Mouse (Mus musculus) heart, postnatal 10 days (tissue): ENCODE measurements around the gene Baiap3. TPM values are rescaled to one million over a fixed set of nuclear protein-coding genes. Genes with fewer than 3 reads are reported as not detected.
A peak's percentile ranks its signal among the peaks of the same experiment; 100 is the strongest.

Experiments
- DNase-seq, 2 experiments: peaks; one replicate each; pipeline ENCODE4 v3.0.0; 2021
- intact Hi-C: fragments of 180-260 bp; cut with DNase I; formaldehyde crosslinking; loops from one replicate; pipeline ENCODE4 v1.15.1; 2025
- total RNA-seq, 2 experiments: library from RNA; stranded (reverse); gene quantifications; 2 replicates each; pipeline ENCODE4 v1.2.3; 2021

Baiap3 gene
- total RNA-seq, result under 1 TPM; 0.27 to 0.34 TPM

DNA sequence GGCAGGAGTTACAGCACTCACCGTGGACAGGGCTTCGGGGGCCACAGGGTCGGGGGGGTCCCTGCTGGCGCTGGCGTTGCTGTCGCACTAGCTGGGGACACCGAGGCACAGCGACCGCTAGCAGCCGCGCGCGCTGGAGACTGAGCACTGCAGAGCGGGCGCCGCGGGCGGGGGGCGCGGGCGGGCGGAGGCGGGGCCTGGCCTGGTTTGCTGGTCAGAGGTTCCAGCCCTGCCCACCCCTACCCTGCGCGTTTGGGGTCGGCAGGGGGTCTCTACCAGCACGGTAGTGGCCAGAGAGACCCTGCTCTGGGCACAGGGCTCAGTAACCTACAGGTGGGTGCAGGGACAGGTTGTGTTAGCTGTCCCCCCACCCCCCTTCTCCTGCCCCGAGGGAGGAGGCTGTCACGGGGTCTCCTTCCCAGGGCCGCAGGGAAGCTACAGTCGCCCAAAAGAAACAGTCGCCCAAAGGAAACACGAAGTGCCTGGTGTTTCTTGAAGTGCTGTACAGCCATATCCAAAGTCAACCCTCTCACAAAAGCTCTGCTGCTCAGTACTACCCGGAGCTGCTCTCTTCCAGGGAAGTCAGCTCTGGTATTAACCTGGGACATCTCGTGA lies at the start of gene Baiap3:
Gene Baiap3, minus strand, starts transcription at position 225 of the 615 bp plus-strand sequence.
- intact Hi-C loops, result no loop called here
- DNase-seq, result no peak

- DNase-seq, result no peak
- intact Hi-C loops, result no loop called here
Observed at GRCm38 (mm10) chr17:25298094-25298493, 41.9 kb upstream of the Baiap3 start, which contains the start of gene Prss34. Prss34 (plus strand) TSS chr17:25298394.

DNA sequence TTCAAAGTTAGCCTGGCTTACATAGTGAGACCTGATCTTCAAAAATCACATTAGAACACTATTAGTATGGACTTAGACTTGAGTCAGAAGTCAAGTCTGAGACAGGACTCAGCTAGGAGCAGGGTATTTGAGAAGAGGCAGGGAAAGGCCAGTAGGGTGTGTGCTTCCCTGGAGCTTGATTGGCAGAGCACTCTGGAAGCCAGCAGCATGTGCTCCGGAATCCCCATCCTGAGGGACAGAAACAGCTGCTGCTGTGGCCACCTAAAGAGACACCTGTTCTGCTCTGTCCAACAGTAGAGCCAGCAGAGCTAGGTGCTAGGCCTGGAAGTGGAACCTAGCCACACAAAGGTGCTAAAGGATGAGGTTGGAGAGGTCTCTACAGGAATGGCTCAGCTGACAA lies 37.9 kb upstream of the Baiap3 start:
- DNase-seq, result no peak
- intact Hi-C loops, result loop anchor here (5.0 kb wide), 1 partner anchor 68 kb away; no protein-coding TSS in a partner anchor

- no peak for DNase-seq
- intact Hi-C loops, result loop anchor here (5.0 kb wide), 1 partner anchor 69 kb away; no protein-coding TSS in a partner anchor
Observed at GRCm38 (mm10) chr17:25293495-25293894, 37.3 kb upstream of the Baiap3 start.

- no peak for DNase-seq
- intact Hi-C loops, result loop anchor here (5.0 kb wide), 1 partner anchor 72 kb away; no protein-coding TSS in a partner anchor
Observed at GRCm38 (mm10) chr17:25290411-25290810, 34.2 kb upstream of the Baiap3 start.

- peak; percentile 36 to 51 for DNase-seq
- intact Hi-C loops, result loop anchor here (5.0 kb wide), 1 partner anchor 178 kb away; no protein-coding TSS in a partner anchor
Observed at GRCm38 (mm10) chr17:25288842-25289241, 32.7 kb upstream of the Baiap3 start.

DNA sequence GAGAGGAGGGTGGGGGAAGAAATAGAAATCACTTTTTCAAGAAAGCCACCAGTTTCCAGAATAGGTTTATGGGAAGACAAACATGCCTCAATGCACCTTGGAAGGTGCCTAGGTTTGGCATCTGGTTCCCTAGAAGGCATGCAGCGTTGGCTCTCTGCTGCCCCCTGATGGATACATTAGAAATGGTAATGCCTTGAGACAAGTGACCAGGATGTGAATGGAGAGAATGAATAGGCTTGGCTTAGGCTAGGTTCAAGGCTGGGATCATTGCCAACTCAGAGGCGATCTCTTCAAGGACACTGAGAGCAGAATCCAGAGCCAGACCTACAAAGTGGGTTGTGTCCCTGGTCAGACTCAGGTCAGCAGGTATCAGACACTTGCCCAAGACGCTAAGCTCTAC lies 28.9 kb upstream of the Baiap3 start:
- DNase-seq, result peak; percentile 69 to 82
- intact Hi-C loops, result loop anchor here (5.0 kb wide), 1 partner anchor 182 kb away; no protein-coding TSS in a partner anchor

DNA sequence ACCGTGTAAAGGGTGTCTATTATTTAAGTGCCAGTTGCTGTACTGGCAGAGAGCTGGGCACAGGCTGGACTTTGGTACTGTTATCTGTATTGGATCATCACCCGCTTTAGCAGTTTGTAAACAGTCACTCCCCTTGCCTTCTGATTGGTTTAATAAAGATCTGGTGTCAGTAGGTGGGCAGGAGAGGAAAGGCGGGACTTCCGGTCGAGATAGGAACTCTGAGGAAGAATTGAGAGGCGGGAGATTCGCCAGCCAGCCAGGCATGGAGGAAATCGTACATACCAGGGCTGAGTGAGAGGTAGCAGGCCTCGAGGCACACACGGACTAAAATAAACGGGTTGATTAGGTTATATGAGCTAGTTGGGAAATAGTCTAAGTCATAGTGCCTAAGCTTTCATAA lies 26.0 kb upstream of the Baiap3 start:
- DNase-seq, result peak; percentile 36 to 56
- intact Hi-C loops, result no loop called here

- intact Hi-C loops, result loop anchor here (2.0 kb wide), 1 partner anchor 87 kb away; the partner anchor contains the start of gene Unkl
- no peak for DNase-seq
Observed at GRCm38 (mm10) chr17:25275833-25276232, 19.7 kb upstream of the Baiap3 start.

DNA sequence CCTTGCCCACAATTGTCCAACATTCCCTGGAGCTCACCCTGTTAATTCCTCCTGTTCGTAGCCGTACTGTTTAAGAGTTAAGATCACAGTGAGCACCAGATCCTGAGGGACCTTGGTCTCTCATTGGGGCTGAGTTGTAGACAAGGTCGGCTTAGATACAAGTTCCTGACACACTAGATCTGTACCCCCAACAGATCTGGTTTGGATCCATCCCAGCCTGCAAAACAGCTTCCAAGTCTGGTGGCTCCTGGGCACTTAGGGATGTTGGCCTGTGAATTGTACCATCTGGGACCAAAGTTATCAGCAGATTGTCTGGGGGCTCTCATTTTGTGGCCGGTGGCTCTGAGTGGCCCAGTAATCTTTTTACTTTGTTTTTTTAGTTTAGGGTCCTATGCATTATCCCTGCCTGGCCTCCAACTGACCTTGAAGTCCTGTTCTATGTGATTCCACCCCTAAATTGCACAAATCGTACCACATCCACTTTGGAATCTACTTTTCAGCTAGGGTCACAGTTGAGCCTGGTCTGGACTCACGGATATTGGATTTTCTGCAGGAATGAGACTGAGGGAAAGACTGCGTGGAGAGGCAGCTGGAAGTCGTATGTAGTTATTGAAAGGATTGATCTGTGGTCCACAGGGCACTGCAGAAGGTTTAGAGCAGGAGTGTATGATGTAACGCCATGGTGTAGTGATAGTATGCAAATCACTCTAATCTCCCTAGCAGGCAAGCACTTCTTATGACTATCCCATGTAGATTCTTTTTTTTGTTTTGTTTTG lies 18.6 kb upstream of the Baiap3 start, which contains the start of gene Ube2i:
Gene Ube2i, minus strand, starts transcription at position 52 of the 776 bp plus-strand sequence.
- intact Hi-C loops, result loop anchor here (2.0 to 5.0 kb wide), 4 partner anchors 86 to 257 kb away; partner anchors contain the start of genes Clcn7, Cramp1l, Ift140 and Telo2
- DNase-seq, result no peak

DNA sequence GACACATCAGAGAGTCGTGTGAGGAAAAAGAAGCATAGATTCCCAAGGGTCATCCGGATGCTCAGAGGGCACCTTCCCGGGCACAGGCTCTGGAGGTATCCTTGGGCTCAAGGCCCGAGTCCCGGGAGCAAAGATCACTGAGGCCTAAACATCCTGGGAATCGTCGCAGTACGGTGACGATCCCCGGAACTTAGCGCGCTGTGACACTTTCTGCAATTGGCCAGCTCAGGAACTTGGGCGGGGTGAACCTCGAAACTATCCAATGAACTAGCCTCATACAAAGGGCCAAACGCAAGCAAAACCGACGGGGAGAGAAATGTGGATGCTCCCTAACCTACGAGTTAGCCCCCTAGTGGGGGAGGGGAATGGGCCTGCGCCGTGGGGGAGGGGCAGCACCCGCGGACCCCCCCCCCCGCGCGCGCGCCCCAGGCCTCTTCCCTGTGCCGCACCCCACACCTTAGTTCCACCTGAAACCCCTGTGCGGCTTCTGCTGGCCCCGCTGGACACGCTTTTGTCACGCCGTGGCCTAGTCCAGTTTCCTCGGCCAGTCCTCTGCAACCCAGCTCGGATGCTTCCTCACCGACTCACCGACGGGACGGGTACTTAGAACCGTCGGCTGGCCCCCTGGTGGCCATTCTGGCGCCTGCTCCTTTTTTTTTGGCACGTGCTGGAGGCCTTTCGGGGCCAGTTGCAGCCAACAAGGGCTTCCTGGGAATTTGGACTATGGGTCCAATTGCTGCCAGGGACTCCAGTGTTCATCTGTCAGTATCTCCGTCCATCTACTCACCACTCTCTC lies 17.7 kb upstream of the Baiap3 start:
- DNase-seq, result peak; percentile 99
- intact Hi-C loops, result loop anchor here (2.0 to 5.0 kb wide), 4 partner anchors 85 to 257 kb away; partner anchors contain the start of genes Clcn7, Cramp1l, Ift140 and Telo2

DNA sequence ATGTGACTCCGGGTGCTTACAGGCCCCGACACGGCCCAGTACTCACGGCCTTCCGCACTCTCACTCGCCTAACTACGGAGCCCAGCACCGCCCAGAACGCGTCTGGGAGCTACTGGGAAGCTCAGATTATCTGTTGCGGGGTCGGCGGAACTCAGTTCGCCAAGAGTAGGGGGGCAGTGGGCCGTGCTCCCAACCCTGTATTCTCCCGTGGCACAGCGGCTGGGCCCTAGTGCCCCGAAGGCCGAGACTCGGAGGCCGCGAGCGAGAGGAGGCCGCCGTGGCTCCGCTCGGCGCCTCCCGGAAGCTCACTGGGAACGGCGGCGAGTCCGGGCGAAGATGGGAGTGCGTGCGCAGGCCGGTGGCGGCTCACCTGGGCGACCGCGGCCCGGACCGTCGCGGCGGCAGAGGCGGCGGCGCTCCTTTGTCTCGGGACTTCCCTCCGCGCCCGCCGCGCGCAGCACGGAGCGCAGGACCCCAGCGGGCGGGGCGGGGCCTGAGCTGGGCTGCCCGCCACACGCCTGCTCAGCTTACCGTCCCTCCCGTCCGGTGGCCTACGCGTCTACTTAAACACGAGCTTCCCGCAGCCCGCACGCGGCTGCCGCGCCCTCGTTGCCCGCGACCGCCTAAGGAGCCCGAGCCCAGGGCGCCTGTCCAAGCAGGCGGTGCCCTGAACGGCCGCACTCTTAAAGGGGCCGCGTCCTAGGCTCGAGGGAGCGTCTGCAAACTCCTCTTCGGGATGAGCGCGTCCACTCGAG lies 17.0 kb upstream of the Baiap3 start:
- intact Hi-C loops, result loop anchor here (5.0 kb wide), 3 partner anchors 141 to 256 kb away; partner anchors contain the start of genes Clcn7, Cramp1l, Ift140 and Telo2
- peak in 1 of 2 experiments; percentile 96 for DNase-seq

- intact Hi-C loops, result loop anchor here (5.0 kb wide), 3 partner anchors 140 to 255 kb away; partner anchors contain the start of genes Clcn7, Cramp1l, Ift140 and Telo2
- DNase-seq, result no peak
Observed at GRCm38 (mm10) chr17:25272326-25272725, 16.2 kb upstream of the Baiap3 start.

- intact Hi-C loops, result loop anchor here (5.0 kb wide), 3 partner anchors 139 to 254 kb away; partner anchors contain the start of genes Clcn7, Cramp1l, Ift140 and Telo2
- no peak for DNase-seq
Observed at GRCm38 (mm10) chr17:25270795-25271335, 14.7 kb upstream of the Baiap3 start.

DNA sequence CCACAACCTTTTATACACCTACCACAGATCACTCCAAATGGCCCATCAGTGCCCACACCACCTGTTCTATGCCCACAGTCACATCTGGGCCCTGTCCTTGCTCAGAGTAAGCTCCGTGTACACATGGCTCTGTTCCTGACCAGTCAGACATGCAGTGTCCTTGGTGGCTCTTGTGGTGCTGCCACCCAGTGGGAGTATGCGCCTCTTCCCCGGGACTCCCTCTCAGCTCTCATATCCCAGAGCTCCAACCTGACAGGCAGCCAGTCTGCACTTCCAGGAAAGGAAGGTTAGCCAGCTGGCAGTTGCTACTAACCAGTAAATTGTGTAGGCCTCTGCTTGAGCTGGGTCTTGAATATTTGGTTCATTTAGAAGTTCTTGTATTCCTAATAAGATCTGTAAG lies 8.3 kb upstream of the Baiap3 start:
- peak; percentile 79 for DNase-seq
- intact Hi-C loops, result no loop called here

GRCm38 (mm10) chr17:25257804-25258261 lies 1.7 kb upstream of the Baiap3 start:
- DNase-seq, result no peak
- intact Hi-C loops, result no loop called here

- no peak for DNase-seq
- intact Hi-C loops, result no loop called here
Observed at GRCm38 (mm10) chr17:25255110-25255509, 1.1 kb downstream of the Baiap3 start.

DNA sequence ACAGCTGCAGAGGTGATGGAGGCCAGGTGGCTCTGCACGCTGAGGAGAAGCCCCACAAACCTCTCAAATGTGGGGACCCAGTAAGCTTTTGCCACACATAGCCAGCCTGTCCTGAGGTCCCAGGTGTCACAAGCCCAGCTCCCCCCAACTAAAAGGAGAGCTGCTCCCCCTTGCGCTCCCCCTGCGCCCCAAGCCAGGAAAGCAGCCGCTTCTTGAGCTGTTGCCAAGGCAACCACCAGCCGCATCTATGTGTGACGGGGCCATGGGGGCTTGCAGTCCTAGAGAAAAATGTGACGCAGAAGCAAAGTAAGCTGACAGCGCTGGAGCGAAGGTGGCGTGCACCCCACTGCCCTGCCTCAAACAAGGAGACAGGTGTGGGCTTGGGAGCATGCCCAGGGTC lies 2.4 kb downstream of the Baiap3 start:
- DNase-seq, result no peak
- intact Hi-C loops, result no loop called here

GRCm38 (mm10) chr17:25252643-25253042 lies 3.5 kb downstream of the Baiap3 start:
- DNase-seq, result no peak
- intact Hi-C loops, result no loop called here
